Mouse (Mus musculus) liver, adult 2 months (tissue): ENCODE measurements around the gene Patz1. TPM values are rescaled to one million over a fixed set of nuclear protein-coding genes. Genes with fewer than 3 reads are reported as not detected.

Experiments used
- DNase-seq: peaks from one replicate; pipeline ENCODE4 v3.0.0-alpha.2; 2011; ENCODE audit warnings: low read depth, low spot score; ENCODE audit errors: extremely low read depth
- H3K27ac ChIP-seq: fragments of 200-500 bp; replicated peaks from 2 replicates; pipeline ENCODE4 v1.5.1; 2012; ENCODE audit warnings: low read depth, mild to moderate bottlenecking, control low read depth, inconsistent platforms, low read length; ENCODE audit not compliant: insufficient read depth
- H3K27me3 ChIP-seq: fragments of 200-500 bp; 2 replicates; pipeline ENCODE4 v1.6.1; 2012; ENCODE audit warnings: mild to moderate bottlenecking, moderate library complexity, low read length, inconsistent platforms; ENCODE audit not compliant: control insufficient read depth, insufficient read depth
- H3K36me3 ChIP-seq: fragments of 200-500 bp; 2 replicates; pipeline ENCODE4 v1.6.1; 2012; ENCODE audit warnings: low read length, inconsistent platforms; ENCODE audit not compliant: control insufficient read depth, insufficient read depth
- H3K4me1 ChIP-seq: fragments of 200-500 bp; 2 replicates; pipeline ENCODE4 v1.6.1; 2011; ENCODE audit warnings: low read length; ENCODE audit not compliant: control insufficient read depth, insufficient read depth
- H3K4me3 ChIP-seq: fragments of 200-500 bp; 2 replicates; pipeline ENCODE4 v1.5.1; 2011; ENCODE audit warnings: low read depth, mild to moderate bottlenecking, control low read depth, low read length, moderate library complexity; ENCODE audit not compliant: insufficient read depth
- H3K79me2 ChIP-seq: fragments of 200-500 bp; 2 replicates; pipeline ENCODE4 v1.6.1; 2012; ENCODE audit warnings: inconsistent platforms, mild to moderate bottlenecking, low read length, moderate library complexity; ENCODE audit not compliant: control insufficient read depth, insufficient read depth
- H3K9ac ChIP-seq: fragments of 200-500 bp; 2 replicates; pipeline ENCODE4 v1.6.1; 2012; ENCODE audit warnings: low read depth, mild to moderate bottlenecking, control low read depth, inconsistent platforms, low read length
- CTCF ChIP-seq: fragments of 200-500 bp; IDR thresholded peaks from 2 replicates; pipeline ENCODE4 v1.5.1; 2011; ENCODE audit warnings: low read depth, low read length, control low read depth
- POLR2A ChIP-seq: fragments of 200-500 bp; IDR thresholded peaks from 2 replicates; pipeline ENCODE4 v1.6.1; 2011; ENCODE audit warnings: low read length, control low read depth; ENCODE audit not compliant: insufficient read depth; ENCODE audit errors: extremely low read depth
- WGBS: fragments of 180-500 bp; shearing (Covaris S2); methylation state at CpG from one replicate; pipeline ENCODE4 v1.1.7; 2018; 5-methylcytosine and 5-hydroxymethylcytosine counted together
- polyA plus RNA-seq: library from polyadenylated mRNA; depleted of rRNA; stranded (reverse); fragments of >200 nt; gene quantifications from 2 replicates; pipeline ENCODE4 v1.2.3, GENCODE M21; 2012
- total RNA-seq: library from RNA; depleted of rRNA; stranded (reverse); fragments of >200 nt; gene quantifications from 2 replicates; pipeline ENCODE4 v1.2.3, GENCODE M21; 2014

Patz1 gene
- total and polyA plus RNA-seq, 2 experiments, result 4.2 to 6.0 TPM

- no peak overlapping the region for H3K27ac ChIP-seq
- TF ChIP-seq CTCF, result no peak
- no peak for TF ChIP-seq POLR2A
- H3K27me3 ChIP-seq, result no peaks in the 10 kb centered on the region
- DNase-seq, result no peak
- peaks cover 13% of the 10 kb centered on the region for H3K36me3 ChIP-seq
- WGBS, result 83% methylated on average over 10 of the region's 10 CpGs
- no peaks in the 10 kb centered on the region for H3K4me1 ChIP-seq
- H3K4me3 ChIP-seq, result no peak overlapping the region
- H3K79me2 ChIP-seq, result no peaks in the 10 kb centered on the region
- no peak overlapping the region for H3K9ac ChIP-seq
Observed at GRCm38 (mm10) chr11:3311586-3312347, 23.1 kb downstream of the Patz1 start.

GRCm38 (mm10) chr11:3313294-3313693 lies 24.6 kb downstream of the Patz1 start:
- H3K27ac ChIP-seq, result no peak overlapping the region
- WGBS, result 97% methylated on average over 1 of the region's 1 CpGs
- TF ChIP-seq POLR2A, result no peak
- TF ChIP-seq CTCF, result no peak
- H3K4me1 ChIP-seq, result no peaks in the 10 kb centered on the region
- DNase-seq, result no peak
- H3K4me3 ChIP-seq, result no peak overlapping the region
- H3K9ac ChIP-seq, result no peak overlapping the region
- H3K36me3 ChIP-seq, result peaks cover 7% of the 10 kb centered on the region
- no peaks in the 10 kb centered on the region for H3K27me3 ChIP-seq
- no peaks in the 10 kb centered on the region for H3K79me2 ChIP-seq

GRCm38 (mm10) chr11:3314148-3314547 lies 25.5 kb downstream of the Patz1 start:
- no peak overlapping the region for H3K4me3 ChIP-seq
- H3K79me2 ChIP-seq, result no peaks in the 10 kb centered on the region
- peak; percentile 24 for DNase-seq
- no peaks in the 10 kb centered on the region for H3K27me3 ChIP-seq
- WGBS, result 37% methylated on average over 2 of the region's 2 CpGs
- H3K27ac ChIP-seq, result no peak overlapping the region
- H3K9ac ChIP-seq, result no peak overlapping the region
- H3K36me3 ChIP-seq, result no peaks in the 10 kb centered on the region
- H3K4me1 ChIP-seq, result no peaks in the 10 kb centered on the region
- TF ChIP-seq POLR2A, result no peak
- TF ChIP-seq CTCF, result peak; percentile 79

- Histone ChIP-seq H3K9ac (no peak overlapping the region), H3K4me1 (no peaks in the 10 kb centered on the region), H3K79me2 (no peaks in the 10 kb centered on the region), H3K27ac (no peak overlapping the region), H3K27me3 (no peaks in the 10 kb centered on the region), H3K4me3 (no peak overlapping the region), H3K36me3 (no peaks in the 10 kb centered on the region)
- DNase-seq, result no peak
- TF ChIP-seq POLR2A (no peak), CTCF (no peak)
- WGBS, result 91% methylated on average over 3 of the region's 3 CpGs
Observed at GRCm38 (mm10) chr11:3318286-3318685, 29.6 kb downstream of the Patz1 start.

DNA sequence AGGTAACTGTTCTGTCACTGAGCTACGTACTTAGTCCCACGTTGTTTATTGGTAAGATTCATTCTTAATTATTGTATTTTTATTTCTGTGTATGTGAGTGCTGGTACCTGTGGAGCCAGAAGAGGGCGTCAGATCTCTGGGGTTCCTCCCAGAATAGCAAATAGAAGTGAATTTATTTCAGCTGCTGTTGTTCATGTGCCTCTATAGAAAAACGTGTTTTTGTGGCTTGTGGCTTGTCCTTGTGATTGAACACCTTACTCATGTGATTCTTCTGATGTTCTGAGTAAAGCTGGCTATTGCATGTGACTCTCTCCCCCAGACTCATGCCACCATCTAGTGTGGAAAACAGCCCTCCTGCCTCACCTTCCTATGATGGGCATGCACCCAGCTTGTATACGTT lies 39.6 kb downstream of the Patz1 start:
- DNase-seq, result no peak
- Histone ChIP-seq H3K27ac (no peak overlapping the region), H3K4me1 (peaks cover 3% of the 10 kb centered on the region; the same call in 1 of the 2 replicates), H3K27me3 (peaks cover 6% of the 10 kb centered on the region), H3K9ac (no peak overlapping the region), H3K79me2 (no peaks in the 10 kb centered on the region), H3K4me3 (no peak overlapping the region), H3K36me3 (no peaks in the 10 kb centered on the region)
- TF ChIP-seq CTCF, result no peak
- no peak for TF ChIP-seq POLR2A
- 84% methylated on average over 5 of the region's 5 CpGs for WGBS
